10 mouse cellular contexts compared by ENCODE assay signal in the genomic region with DNA sequence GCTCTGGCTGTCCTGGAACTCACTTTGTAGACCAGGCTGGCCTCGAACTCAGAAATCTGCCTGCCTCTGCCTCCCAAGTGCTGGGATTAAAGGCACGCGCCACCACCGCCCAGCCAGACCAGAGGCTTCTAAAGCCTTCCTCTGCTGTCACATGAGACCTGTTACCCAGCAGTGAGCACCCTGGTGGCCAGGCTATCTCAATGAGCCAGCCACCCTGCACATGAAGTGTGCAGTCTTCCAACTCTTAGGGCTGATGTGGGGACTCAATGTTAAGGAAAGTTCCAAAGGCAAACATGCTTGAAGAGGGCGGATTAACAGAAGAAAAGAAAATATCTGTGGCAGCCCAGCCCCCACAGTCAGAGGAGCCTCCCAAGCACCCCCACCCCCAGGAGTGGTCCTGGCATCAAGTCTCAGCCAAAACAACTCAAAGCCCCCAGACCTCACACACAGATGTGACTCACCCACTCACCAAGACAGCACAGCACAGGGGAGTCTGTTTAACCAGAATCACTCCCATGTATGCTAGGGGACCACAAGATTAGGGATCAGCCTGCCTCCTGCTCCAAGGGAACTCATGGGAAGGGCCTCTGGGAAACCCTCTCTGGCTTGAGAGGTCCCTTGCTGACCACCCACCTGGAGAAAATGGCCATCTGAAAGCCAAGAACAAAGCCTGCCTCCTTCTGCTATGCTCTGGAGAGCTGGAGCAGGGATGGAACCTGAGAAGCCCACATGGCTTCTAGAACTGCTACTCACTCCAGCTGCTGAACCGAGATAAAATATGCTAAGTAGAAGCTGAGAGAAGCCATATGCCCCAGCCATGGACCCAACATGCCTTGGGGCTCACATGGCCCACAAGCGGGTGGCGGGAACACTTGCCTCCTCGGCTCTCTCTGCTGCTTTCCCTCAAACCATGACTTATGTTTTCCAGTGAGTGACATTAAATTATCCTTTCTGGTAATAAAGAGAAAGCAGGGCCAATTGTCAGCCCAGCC.
DNase-seq lines count a peak whose midpoint lies in the region; ATAC-seq and TF ChIP-seq lines count a peak whose summit lies in the region.
"Had no signal": no experiment of that assay in that cellular context is flagged by ENCODE, and none has a peak within 500 bp of the region (broad histone marks: within the 10 kb centered on the region; RNA-seq: fewer than 3 reads in every experiment).

No protein-coding gene starts in this region.

- H3K4me2 ChIP-seq in intestine, embryonic 15.5 days (replicated peaks) = no peak overlapping the region
- no peak overlapping the region for H3K4me2 ChIP-seq in intestine, postnatal 0 days (replicated peaks; ENCODE audit: low read depth)
- H3K4me2 ChIP-seq in heart, embryonic 13.5 days = no peak overlapping the region
- H3K4me2 ChIP-seq in liver, embryonic 16.5 days (ENCODE audit: low read depth, low read length) = peak overlapping the region; percentile 4; the same call in 1 of the 2 replicates

- H3K27ac ChIP-seq in intestine, embryonic 15.5 days = no peak overlapping the region
- no peak overlapping the region for H3K27ac ChIP-seq in intestine, postnatal 0 days (ENCODE audit: low read depth, low read length)
- H3K27ac ChIP-seq in brown adipose tissue, adult 24 weeks (replicated peaks; ENCODE audit: low read depth, low read length) = 0 out of 2 replicates have a peak overlapping the region, but pooled peaks have one; percentile 80
- H3K27ac ChIP-seq in heart, embryonic 13.5 days (replicated peaks) = peak overlapping the region; percentile 94
- H3K27ac ChIP-seq in liver, embryonic 16.5 days (ENCODE audit: low read length) = peak overlapping the region; percentile 84
- H3K27ac ChIP-seq in cerebellum, adult 2 months (ENCODE audit: insufficient read depth, low read length) = no peak overlapping the region

- no peaks in the 10 kb centered on the region for H3K9me3 ChIP-seq in intestine, embryonic 15.5 days
- H3K9me3 ChIP-seq in intestine, postnatal 0 days (ENCODE audit: control insufficient read depth) = 0 out of 2 replicates have a peak, but pooled peaks cover under 1% of the 10 kb centered on the region
- H3K9me3 ChIP-seq in heart, embryonic 13.5 days = no peaks in the 10 kb centered on the region
- no peaks in the 10 kb centered on the region for H3K9me3 ChIP-seq in liver, embryonic 16.5 days (replicated peaks; ENCODE audit: control insufficient read depth, low read length)
- H3K9me3 ChIP-seq: G1E had no signal

- 77% methylated on average over 9 of the region's 9 CpGs for WGBS in intestine, embryonic 15.5 days
- WGBS in intestine, postnatal 0 days = 84% methylated on average over 9 of the region's 9 CpGs
- 72% methylated on average over 9 of the region's 9 CpGs for WGBS in heart, embryonic 13.5 days
- WGBS in liver, embryonic 16.5 days (ENCODE audit: insufficient replicate concordance) = 50% methylated on average over 9 of the region's 9 CpGs
- 86% methylated on average over 9 of the region's 9 CpGs for WGBS in cerebellum, adult 2 months

- no peak overlapping the region for H3K9ac ChIP-seq in intestine, embryonic 15.5 days
- no peak overlapping the region for H3K9ac ChIP-seq in intestine, postnatal 0 days (ENCODE audit: low read depth, low read length)
- H3K9ac ChIP-seq in heart, embryonic 13.5 days = no peak overlapping the region
- peak overlapping the region; percentile 37; the same call in 1 of the 2 replicates for H3K9ac ChIP-seq in liver, embryonic 16.5 days (ENCODE audit: low read depth, low read length)

- peaks cover 13% of the 10 kb centered on the region for H3K4me1 ChIP-seq in intestine, embryonic 15.5 days (replicated peaks)
- 0 out of 2 replicates have a peak, but pooled peaks cover 6% of the 10 kb centered on the region for H3K4me1 ChIP-seq in intestine, postnatal 0 days (replicated peaks; ENCODE audit: control insufficient read depth, insufficient read depth, low read length)
- peaks cover 25% of the 10 kb centered on the region for H3K4me1 ChIP-seq in brown adipose tissue, adult 24 weeks (ENCODE audit: control insufficient read depth, insufficient read depth, insufficient read length, low read length)
- peaks cover 85% of the 10 kb centered on the region for H3K4me1 ChIP-seq in heart, embryonic 13.5 days
- H3K4me1 ChIP-seq in liver, embryonic 16.5 days (ENCODE audit: control insufficient read depth, low read depth, low read length) = peaks cover 53% of the 10 kb centered on the region
- H3K4me1 ChIP-seq in cerebellum, adult 2 months (ENCODE audit: control insufficient read depth, insufficient read depth, low read length) = peaks cover 12% of the 10 kb centered on the region

- no peak overlapping the region for H3K4me3 ChIP-seq in intestine, embryonic 15.5 days (replicated peaks)
- no peak overlapping the region for H3K4me3 ChIP-seq in intestine, postnatal 0 days (ENCODE audit: low read depth, low read length)
- no peak overlapping the region for H3K4me3 ChIP-seq in brown adipose tissue, adult 24 weeks (ENCODE audit: insufficient read depth, low read depth, low read length)
- H3K4me3 ChIP-seq in heart, embryonic 13.5 days = no peak overlapping the region
- H3K4me3 ChIP-seq in liver, embryonic 16.5 days (ENCODE audit: low read depth, low read length) = no peak overlapping the region
- H3K4me3 ChIP-seq in cerebellum, adult 2 months (replicated peaks; ENCODE audit: insufficient read depth, low read depth, low read length) = no peak overlapping the region

- TF ChIP-seq POLR2A in cerebellum, adult 2 months (IDR thresholded peaks at IDR 0.05; ENCODE audit: borderline replicate concordance, insufficient read depth, low read length) = no peak

- no peak for TF ChIP-seq CTCF in intestine, postnatal 0 days (IDR thresholded peaks at IDR 0.05; ENCODE audit: low read depth)
- no peak for TF ChIP-seq CTCF in cerebellum, adult 2 months (IDR thresholded peaks at IDR 0.05; ENCODE audit: borderline replicate concordance, insufficient read depth, low read depth, low read length)

- DNase-seq in left cerebral cortex, adult 18-20 months (ENCODE audit: low spot score in 2 of 2) = no peak
- no peak for DNase-seq in cerebellum, adult 2 months
- no peak for DNase-seq in cerebellum, adult 9-10 months
- DNase-seq: cerebellum, adult 11-12 months had no signal

- no peaks in the 10 kb centered on the region for H3K36me3 ChIP-seq in intestine, embryonic 15.5 days
- H3K36me3 ChIP-seq in intestine, postnatal 0 days (ENCODE audit: control insufficient read depth, insufficient read depth) = peaks cover 2% of the 10 kb centered on the region; the same call in 1 of the 2 replicates
- peaks cover 3% of the 10 kb centered on the region for H3K36me3 ChIP-seq in heart, embryonic 13.5 days
- H3K36me3 ChIP-seq in liver, embryonic 16.5 days (ENCODE audit: control insufficient read depth, insufficient read depth) = no peaks in the 10 kb centered on the region
- H3K36me3 ChIP-seq: G1E had no signal

- no peaks in the 10 kb centered on the region for H3K27me3 ChIP-seq in intestine, embryonic 15.5 days (replicated peaks)
- no peaks in the 10 kb centered on the region for H3K27me3 ChIP-seq in intestine, postnatal 0 days (replicated peaks; ENCODE audit: control insufficient read depth, insufficient read depth, low read length)
- no peaks in the 10 kb centered on the region for H3K27me3 ChIP-seq in heart, embryonic 13.5 days (replicated peaks)
- H3K27me3 ChIP-seq in liver, embryonic 16.5 days (ENCODE audit: control insufficient read depth, insufficient read depth, low read depth, low read length) = no peaks in the 10 kb centered on the region
- H3K27me3 ChIP-seq in cerebellum, adult 2 months (ENCODE audit: control insufficient read depth, insufficient read depth, low read length) = no peaks in the 10 kb centered on the region

- 0 out of 2 replicates have a peak, but pooled peaks have one; percentile 31 for ATAC-seq in intestine, embryonic 15.5 days
- no peak for ATAC-seq in intestine, postnatal 0 days
- ATAC-seq in heart, embryonic 13.5 days (ENCODE audit: extremely low read depth, insufficient number of reproducible peaks, low FRiP score, low TSS enrichment) = no peak; the same call in 1 of the 2 replicates
- ATAC-seq in liver, embryonic 16.5 days (ENCODE audit: low read depth) = peak; percentile 83

Comparison
In these comparisons a context has a peak if more than half of its experiments do, and no peak if none do; other contexts are left out.
1. ATAC-seq: peak in intestine, embryonic 15.5 days (single experiment) and liver, embryonic 16.5 days (single experiment); none in intestine, postnatal 0 days (single experiment) and heart, embryonic 13.5 days (single experiment).
2. H3K27ac ChIP-seq: peak in brown adipose tissue, adult 24 weeks (single experiment), heart, embryonic 13.5 days (single experiment) and liver, embryonic 16.5 days (single experiment); none in intestine, embryonic 15.5 days (single experiment), intestine, postnatal 0 days (single experiment) and cerebellum, adult 2 months (single experiment).